Mouse (Mus musculus) neutrophil, adult 65 days (primary cell): ENCODE results near the gene Mif4gd. TPM values are rescaled to one million over a fixed set of nuclear protein-coding genes. Genes with fewer than 3 reads are reported as not detected.

Experiments used
- total RNA-seq: library from RNA; stranded (reverse); gene quantifications from 2 replicates; pipeline ENCODE4 v1.2.4, GENCODE M21; 2023

Mif4gd gene
- 16.9 and 23.3 TPM in 2 replicates for total RNA-seq

GRCm38 (mm10) chr11:115612410-115613137, at the start of gene Mif4gd:
Gene Mif4gd (minus strand): TSS chr11:115612969.

DNA sequence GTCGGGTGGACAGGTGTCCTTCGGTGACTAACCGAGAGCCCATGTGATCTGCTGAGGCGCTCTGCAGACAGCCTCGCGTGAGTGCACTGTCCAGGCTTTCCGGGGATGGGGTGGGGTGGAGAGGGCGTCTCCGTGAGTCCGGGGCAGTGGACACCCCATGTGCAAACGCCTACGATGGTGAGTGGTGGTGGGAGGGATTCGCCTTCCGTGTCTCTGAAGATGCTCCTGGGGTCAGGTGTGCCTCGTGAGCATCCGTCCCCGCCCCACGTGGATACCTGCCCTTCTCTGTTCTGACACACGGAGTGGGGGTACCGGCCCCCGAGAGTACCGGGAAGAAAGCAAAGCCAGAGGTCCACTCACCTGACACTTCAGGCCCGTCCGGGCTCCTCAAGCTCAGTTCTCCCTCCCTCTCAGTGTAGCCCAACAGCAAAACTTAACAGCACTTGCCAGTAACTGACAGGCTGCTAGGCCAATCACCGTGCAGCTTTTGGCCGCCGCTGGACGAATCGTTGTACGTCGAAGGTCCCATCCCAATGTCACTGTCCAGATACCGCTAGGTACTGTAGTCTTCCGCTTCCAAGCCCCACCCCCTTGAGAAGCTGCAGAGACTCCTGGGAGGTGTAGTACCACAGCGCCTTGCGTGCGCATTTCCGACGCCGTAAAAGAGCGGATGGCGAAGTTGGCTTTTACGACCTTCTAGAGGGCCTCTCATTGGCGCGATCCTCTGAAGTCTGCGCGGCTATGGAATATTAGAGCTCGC, 15.1 kb upstream of the Mif4gd start, which contains the start of gene Slc25a19:
Gene Slc25a19, minus strand, starts transcription at position 591 of the 760 bp plus-strand sequence.

GRCm38 (mm10) chr11:115603476-115604303, 9.1 kb downstream of the Mif4gd start, which contains the start of the genes Mrps7 and Gga3:
Gene Mrps7 (plus strand): TSS chr11:115603925.
Gene Gga3 (minus strand): TSS chr11:115604051.

GRCm38 (mm10) chr11:115564064-115564809, 48.5 kb downstream of the Mif4gd start, which contains the start of gene Nup85:
Gene Nup85 (plus strand): TSS chr11:115564434.

Other genes with a start within 250 kb of the Mif4gd start
- gene Hid1, start 245.2 kb downstream of the Mif4gd start, total RNA-seq = 0.93 and 0.95 TPM in 2 replicates
- 0.14 TPM in 1 of 2 replicates, not detected in the other for gene Cdr2l, start 231.1 kb downstream of the Mif4gd start, total RNA-seq
- gene Mrpl58, start 209.2 kb downstream of the Mif4gd start, total RNA-seq = 23.7 and 42.3 TPM in 2 replicates
- gene Atp5h, start 193.0 kb downstream of the Mif4gd start, total RNA-seq = 166 and 192 TPM in 2 replicates
- 20.6 and 26.8 TPM in 2 replicates for gene Kctd2, start 192.8 kb downstream of the Mif4gd start, total RNA-seq
- gene Trim80, start 172.4 kb downstream of the Mif4gd start, total RNA-seq = not detected in 2 replicates
- not detected in 2 replicates for gene Slc16a5, start 150.5 kb downstream of the Mif4gd start, total RNA-seq
- 79.7 and 93.7 TPM in 2 replicates for gene Armc7, start 137.3 kb downstream of the Mif4gd start, total RNA-seq
- 35.0 and 36.8 TPM in 2 replicates for gene Nt5c, start 121.1 kb downstream of the Mif4gd start, total RNA-seq
- 107 and 122 TPM in 2 replicates for gene Jpt1, start 98.6 kb downstream of the Mif4gd start, total RNA-seq
- 130 and 148 TPM in 2 replicates for gene Sumo2, start 76.7 kb downstream of the Mif4gd start, total RNA-seq
- 28.8 and 36.7 TPM in 2 replicates for gene Nup85, start 48.5 kb downstream of the Mif4gd start, total RNA-seq
- gene Mrps7, start 9.0 kb downstream of the Mif4gd start, total RNA-seq = 10.9 and 12.7 TPM in 2 replicates
- gene Gga3, start 8.9 kb downstream of the Mif4gd start, total RNA-seq = 50.7 and 64.3 TPM in 2 replicates
- 10.0 and 10.7 TPM in 2 replicates for gene Slc25a19, start 15.3 kb upstream of the Mif4gd start, total RNA-seq
- gene Grb2, start 95.6 kb upstream of the Mif4gd start, total RNA-seq = 197 and 236 TPM in 2 replicates
- gene Tmem94, start 152.5 kb upstream of the Mif4gd start, total RNA-seq = 31.7 and 49.2 TPM in 2 replicates
- 0.82 and 1.0 TPM in 2 replicates for gene Caskin2, start 200.7 kb upstream of the Mif4gd start, total RNA-seq
- 3.1 and 4.5 TPM in 2 replicates for gene Tsen54, start 201.8 kb upstream of the Mif4gd start, total RNA-seq
- 2.6 and 4.2 TPM in 2 replicates for gene Llgl2, start 211.1 kb upstream of the Mif4gd start, total RNA-seq
- gene Myo15b, start 245.4 kb upstream of the Mif4gd start, total RNA-seq = 0.93 and 2.3 TPM in 2 replicates